Mouse (Mus musculus) inflammation-experienced regulatory T-cells, adult 16 weeks (primary cell): ENCODE measurements around the gene Nrl. TPM values are rescaled to one million over a fixed set of nuclear protein-coding genes. Genes with fewer than 3 reads are reported as not detected.

Experiments used
- polyA plus RNA-seq: library from polyadenylated mRNA; unstranded; fragments of 100-300 nt; shearing (Covaris generic); gene quantifications from one replicate; pipeline ENCODE4 v1.2.1, GENCODE M21; 2017

Gene Nrl
- polyA plus RNA-seq, result 0.07 TPM

DNA sequence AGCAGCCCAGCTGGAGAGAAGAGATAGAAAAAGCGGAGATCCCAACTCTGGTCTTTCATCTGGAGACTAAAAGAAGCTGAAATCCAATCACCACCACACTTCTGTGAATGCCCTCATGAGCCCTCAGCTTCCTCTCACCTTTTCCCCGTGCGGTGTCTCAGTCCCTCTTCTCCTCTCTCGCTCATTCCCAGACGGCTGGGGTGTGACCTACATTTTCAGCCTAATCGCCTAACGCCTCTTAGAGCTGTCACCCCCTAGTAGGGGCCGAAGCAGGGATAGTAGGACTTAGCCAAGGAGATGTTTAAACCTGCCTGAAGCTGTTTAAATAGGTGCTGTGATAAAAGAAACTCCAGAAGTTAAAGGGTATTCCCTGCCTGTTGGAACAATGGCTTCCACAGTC lies at the start of gene Nrl:
Gene Nrl (minus strand): TSS at position 197 of the 400 bp plus-strand sequence.

DNA sequence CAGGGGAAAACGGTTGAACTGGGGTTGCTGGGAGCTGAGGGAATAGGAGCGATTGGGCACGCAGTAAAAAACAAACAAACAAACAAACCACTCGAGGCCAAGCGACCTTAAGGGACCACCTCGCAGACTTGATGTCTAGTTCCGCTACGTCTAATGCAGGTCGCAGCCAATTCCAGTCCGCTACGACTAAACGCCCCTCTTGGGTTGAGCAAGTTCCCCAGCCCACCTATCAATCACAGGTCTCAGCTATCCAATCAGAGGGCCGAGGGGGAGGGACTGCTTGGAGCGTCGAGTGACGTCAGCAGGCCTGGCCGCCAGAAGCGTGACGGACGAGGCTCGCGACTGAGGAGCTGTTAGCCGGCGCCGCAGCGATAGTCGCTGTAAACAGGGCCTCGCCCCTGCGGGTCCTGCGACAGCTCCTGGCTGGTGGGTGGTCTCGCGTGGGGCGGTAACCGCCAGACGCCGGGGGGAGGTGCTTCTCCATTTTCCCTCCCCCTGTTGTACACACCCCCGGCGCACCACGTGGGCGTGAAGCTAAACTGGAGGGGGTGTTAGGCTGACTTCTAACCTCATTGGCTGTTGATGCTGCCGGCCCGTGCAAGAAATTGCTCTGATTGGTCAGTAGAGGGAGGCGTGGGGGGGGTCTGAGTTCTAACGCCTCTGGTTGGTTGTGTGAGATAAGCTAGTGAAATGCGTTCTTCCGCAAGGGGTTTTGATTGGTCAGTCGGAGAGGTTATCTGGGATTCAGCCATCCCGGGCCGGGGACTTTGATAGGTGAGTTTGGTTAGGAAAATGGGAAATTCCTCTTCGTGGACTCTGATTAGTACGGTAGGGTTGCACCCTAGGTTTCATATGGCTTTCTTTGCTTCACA lies 35.7 kb upstream of the Nrl start, which contains the start of gene A730061H03Rik:
Gene A730061H03Rik (minus strand): TSS at position 205 of the 872 bp plus-strand sequence.

DNA sequence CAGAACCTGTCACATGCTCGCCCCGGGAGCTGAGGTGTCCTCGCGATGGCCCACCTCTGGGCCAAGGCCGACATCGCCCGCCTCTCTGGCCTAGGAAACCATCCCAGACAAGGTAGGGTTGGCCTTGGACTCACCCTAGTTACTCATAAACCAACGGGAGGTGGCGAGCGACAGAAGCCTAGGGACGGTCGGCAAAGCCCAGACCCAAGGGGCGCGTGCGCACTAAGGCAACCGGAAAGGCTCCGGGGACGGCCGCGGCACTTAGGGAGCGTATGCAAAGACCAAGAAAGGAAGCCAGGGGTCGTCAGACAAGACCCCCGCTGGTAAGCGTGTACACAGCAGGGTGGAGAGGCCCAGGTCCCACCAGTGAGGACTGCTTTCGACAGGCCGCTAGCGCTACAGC lies 35.0 kb upstream of the Nrl start, which contains the start of gene Dcaf11:
Gene Dcaf11 (plus strand): TSS at position 208 of the 403 bp plus-strand sequence.

DNA sequence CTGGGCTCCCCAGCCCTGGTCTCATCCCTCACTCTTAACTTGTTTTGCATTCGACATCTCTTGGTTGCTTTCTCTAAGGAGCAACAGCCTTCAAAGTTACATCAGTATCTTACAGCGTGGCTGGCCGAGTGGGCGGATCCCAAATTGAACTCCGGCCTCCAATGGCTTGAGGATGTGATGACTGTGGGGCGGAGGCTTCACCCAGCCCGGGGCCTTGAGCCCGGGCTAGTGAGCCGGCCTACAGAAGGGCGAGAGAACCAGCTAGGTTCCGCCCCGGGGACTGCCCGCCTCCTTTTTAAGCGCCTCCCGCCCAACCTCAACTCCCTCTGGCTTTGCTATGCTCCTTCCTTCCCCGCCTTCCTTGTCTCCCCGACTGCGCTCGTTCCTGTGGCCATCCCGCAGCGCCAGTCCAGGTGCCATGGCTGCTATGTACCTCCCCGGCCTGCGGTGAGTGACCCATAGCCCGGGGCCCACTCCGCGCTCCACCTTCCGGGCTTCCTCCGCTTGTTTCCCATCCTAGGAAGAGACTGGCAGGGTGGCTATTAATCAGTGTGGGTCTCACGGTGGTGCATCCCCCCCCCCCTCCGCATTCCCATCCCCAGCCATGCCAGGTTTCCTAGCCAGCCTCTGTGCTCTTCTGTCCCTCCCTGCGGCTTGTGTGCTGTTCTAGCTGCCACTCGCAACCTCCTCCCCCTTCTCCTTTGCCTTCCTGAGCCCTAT lies 15.4 kb upstream of the Nrl start, which contains the start of gene Pck2:
Gene Pck2 (plus strand): TSS at position 200 of the 720 bp plus-strand sequence.

DNA sequence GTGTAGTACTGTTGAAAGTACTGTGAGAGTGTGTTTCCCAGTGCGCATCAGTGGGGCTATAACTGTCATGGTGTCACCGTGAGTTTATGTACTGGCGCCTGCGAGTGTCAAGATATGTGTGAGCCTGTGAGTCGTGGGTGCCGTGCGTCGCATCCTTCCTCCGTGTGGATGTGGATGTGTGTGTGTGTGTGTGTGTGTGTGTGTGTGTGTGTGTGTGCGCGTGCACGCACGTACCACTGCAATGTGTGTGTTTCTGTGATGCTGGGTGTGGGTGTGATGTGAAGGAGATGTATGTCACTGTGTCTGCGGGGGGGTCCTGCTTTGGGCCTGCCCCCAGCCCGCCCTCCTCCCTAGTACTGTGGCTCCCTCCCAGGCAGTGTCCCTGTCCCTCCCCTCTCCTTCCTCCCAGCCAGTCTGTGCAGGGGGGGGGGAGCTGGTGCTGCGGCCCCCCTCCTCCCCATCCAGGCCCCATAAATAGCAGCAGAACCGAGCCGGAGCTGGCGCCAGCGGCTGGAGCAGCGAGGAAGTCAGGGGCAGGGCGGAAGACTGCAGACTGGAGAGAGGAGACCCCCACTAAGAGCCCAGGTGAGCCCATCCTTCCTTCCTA lies 14.6 kb downstream of the Nrl start, which contains the start of gene Cpne6:
Gene Cpne6 (plus strand): TSS at position 321 of the 607 bp plus-strand sequence.

DNA sequence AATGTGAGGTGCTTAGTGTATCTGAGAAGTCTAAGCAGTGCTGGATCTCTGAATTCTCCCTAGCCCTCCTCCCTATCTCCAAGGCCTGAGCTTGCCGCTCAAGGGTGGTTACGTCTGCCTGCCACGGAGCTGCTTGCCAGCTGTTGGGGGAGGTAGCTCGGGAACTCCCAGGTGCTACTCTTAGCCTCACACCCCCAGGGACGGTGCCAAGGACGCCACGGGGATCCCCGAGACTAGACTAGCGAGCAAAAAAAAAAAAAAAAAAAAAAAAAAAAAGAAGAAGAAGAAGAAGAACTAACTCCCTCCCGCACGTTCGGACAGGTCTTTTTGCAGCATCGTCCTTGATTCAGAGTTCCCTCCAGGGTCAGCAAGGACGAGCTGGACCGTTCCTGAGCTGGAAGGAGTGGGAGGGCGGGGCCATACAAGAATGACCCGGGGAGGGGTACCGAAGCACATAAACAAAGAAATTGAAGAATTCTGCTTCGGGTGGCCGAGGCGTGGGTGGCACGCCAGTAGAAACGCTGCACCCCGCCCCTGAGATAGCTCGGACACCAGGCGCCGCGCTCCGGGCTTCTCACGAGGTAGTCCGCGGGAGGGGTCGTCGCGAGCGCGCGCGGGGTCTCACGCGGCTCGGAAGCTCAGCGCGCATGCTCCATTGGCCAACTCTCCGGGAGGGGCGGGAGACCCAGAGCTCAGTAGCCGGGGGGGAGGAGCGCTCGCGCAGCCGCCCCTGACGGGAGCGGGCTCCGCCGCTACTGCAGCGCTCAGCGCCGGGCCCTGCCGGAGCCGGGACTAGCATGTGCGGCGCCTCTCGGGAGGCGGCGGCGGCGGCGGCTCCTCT lies 34.2 kb downstream of the Nrl start, which contains the start of gene Carmil3:
Gene Carmil3 (plus strand): TSS at position 291 of the 841 bp plus-strand sequence.

DNA sequence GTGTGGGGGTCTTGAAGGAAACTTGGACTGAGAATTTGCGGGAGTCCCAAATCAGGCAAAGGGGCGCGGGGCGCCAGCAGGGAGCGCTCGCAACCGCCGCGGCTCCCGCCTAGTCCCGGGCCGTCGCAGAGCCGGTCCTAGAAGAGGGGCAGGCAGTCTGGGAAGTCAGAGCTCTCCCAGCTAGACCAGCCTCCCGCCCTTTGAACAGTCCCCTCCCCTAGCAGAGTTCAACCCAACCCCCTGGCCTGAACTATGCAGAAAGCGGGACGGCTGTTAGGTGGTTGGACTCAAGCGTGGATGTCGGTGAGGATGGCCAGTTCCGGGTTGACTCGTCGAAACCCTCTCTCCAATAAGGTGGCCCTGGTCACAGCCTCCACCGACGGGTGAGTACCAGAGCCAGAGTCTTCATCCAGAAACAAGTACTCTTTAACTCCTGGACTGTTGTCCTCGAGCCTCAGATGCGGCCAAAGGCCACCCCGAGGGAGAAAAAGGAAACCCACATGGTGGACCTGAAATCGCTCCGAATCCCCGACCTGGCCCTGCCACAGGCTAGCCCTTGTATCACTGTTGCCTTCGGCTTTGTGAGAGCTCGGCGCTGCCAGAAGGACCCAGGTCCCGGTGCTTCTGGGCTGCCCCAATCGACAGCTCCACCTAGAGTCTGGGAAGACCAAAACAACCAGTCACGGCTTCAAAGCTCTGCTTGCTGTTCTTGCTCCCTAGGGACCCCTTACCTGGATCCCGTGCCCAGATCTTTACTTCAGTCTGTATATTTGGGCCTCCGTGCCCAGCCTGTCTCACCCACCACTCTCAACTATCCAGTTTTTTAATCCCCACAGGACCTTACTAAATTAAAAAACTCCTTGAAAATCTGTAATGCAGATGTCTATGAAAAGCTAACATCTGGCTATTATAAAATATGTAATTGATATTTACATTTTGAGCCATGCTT lies 45.9 kb downstream of the Nrl start, which contains the start of gene Dhrs4:
Gene Dhrs4 (plus strand): TSS at position 108 of the 949 bp plus-strand sequence.

Other genes starting within 250 kb of the Nrl start
- gene Dhrs4, start 46.2 kb downstream of the Nrl start, polyA plus RNA-seq, result 43.1 TPM
- gene Carmil3, start 34.3 kb downstream of the Nrl start, polyA plus RNA-seq, result 0.17 TPM
- not detected for gene Cpne6, start 14.5 kb downstream of the Nrl start, polyA plus RNA-seq
- 63.7 TPM for gene Pck2, start 15.3 kb upstream of the Nrl start, polyA plus RNA-seq
- gene Dcaf11, start 35.0 kb upstream of the Nrl start, polyA plus RNA-seq, result 170 TPM
- gene A730061H03Rik, start 35.4 kb upstream of the Nrl start, polyA plus RNA-seq, result 4.4 TPM
- gene Fitm1, start 50.6 kb upstream of the Nrl start, polyA plus RNA-seq, result not detected
- 1,083 TPM for gene Psme1, start 53.1 kb upstream of the Nrl start, polyA plus RNA-seq
- gene Emc9, start 60.3 kb upstream of the Nrl start, polyA plus RNA-seq, result 38.3 TPM
- 924 TPM for gene Psme2, start 66.1 kb upstream of the Nrl start, polyA plus RNA-seq
- gene Rnf31, start 66.7 kb upstream of the Nrl start, polyA plus RNA-seq, result 82.6 TPM
- gene Irf9, start 78.6 kb upstream of the Nrl start, polyA plus RNA-seq, result 199 TPM
- gene Rec8, start 93.1 kb upstream of the Nrl start, polyA plus RNA-seq, result 10.8 TPM
- gene Ipo4, start 111.0 kb upstream of the Nrl start, polyA plus RNA-seq, result 69.0 TPM
- gene Gm49378, start 112.9 kb upstream of the Nrl start, polyA plus RNA-seq, result 0.34 TPM
- 110 TPM for gene Tm9sf1, start 118.8 kb upstream of the Nrl start, polyA plus RNA-seq
- 2.0 TPM for gene Tssk4, start 125.2 kb upstream of the Nrl start, polyA plus RNA-seq
- 117 TPM for gene Mdp1, start 135.5 kb upstream of the Nrl start, polyA plus RNA-seq
- gene Gmpr2, start 147.0 kb upstream of the Nrl start, polyA plus RNA-seq, result 60.7 TPM
- 431 TPM for gene Nedd8, start 147.1 kb upstream of the Nrl start, polyA plus RNA-seq
- 67.8 TPM for gene Tinf2, start 156.8 kb upstream of the Nrl start, polyA plus RNA-seq
- gene Tgm1, start 188.9 kb upstream of the Nrl start, polyA plus RNA-seq, result 0.48 TPM
- 76.4 TPM for gene Rabggta, start 197.3 kb upstream of the Nrl start, polyA plus RNA-seq
- gene Dhrs1, start 220.7 kb upstream of the Nrl start, polyA plus RNA-seq, result 55.5 TPM
- 18.5 TPM for gene Nop9, start 220.7 kb upstream of the Nrl start, polyA plus RNA-seq
- not detected for gene Cideb, start 233.5 kb upstream of the Nrl start, polyA plus RNA-seq
- gene Ltb4r2, start 236.4 kb upstream of the Nrl start, polyA plus RNA-seq, result not detected
- 2.1 TPM for gene Ltb4r1, start 241.0 kb upstream of the Nrl start, polyA plus RNA-seq